Mouse (Mus musculus) limb, embryonic 10.5 days (tissue): ENCODE data around the gene Mical1. TPM values are rescaled to one million over a fixed set of nuclear protein-coding genes. Genes with fewer than 3 reads are reported as not detected.

Experiments used
- DNase-seq: peaks from one replicate; pipeline ENCODE4 v3.0.0-alpha.2; 2017; ENCODE audit warnings: low spot score
- H3K27ac ChIP-seq: fragments of 300-500 bp; sonication (generic); 2 replicates; pipeline ENCODE4 v1.5.1; 2016; ENCODE audit warnings: mild to moderate bottlenecking
- H3K27me3 ChIP-seq: fragments of 300-500 bp; sonication (generic); 2 replicates; pipeline ENCODE4 v1.6.1; 2016; ENCODE audit warnings: low read depth, mild to moderate bottlenecking; ENCODE audit not compliant: poor library complexity, severe bottlenecking
- H3K36me3 ChIP-seq: fragments of 300-500 bp; sonication (generic); 2 replicates; pipeline ENCODE4 v1.6.1; 2016; ENCODE audit warnings: mild to moderate bottlenecking, moderate library complexity
- H3K4me1 ChIP-seq: fragments of 300-500 bp; sonication (generic); 2 replicates; pipeline ENCODE4 v1.6.1; 2016
- H3K4me3 ChIP-seq: fragments of 300-500 bp; sonication (generic); 2 replicates; pipeline ENCODE4 v1.5.1; 2016; ENCODE audit warnings: mild to moderate bottlenecking, moderate library complexity
- H3K9me3 ChIP-seq: fragments of 300-500 bp; sonication (generic); replicated peaks from 2 replicates; pipeline ENCODE4 v1.6.1; 2016; ENCODE audit warnings: mild to moderate bottlenecking
- WGBS: fragments of 180-500 bp; shearing (Covaris S2); methylation state at CpG from one replicate; pipeline ENCODE4 v1.1.7; 2016; 5-methylcytosine and 5-hydroxymethylcytosine counted together
- polyA plus RNA-seq: library from polyadenylated mRNA; unstranded; fragments of >200 nt; fragmentation: Nextera tagmentation; extraction: Ambion mirVana; gene quantifications from 2 replicates; pipeline ENCODE4 v1.2.1, GENCODE M21; 2016

Mical1 gene
- polyA plus RNA-seq, 1 experiment from 2014 or later: 43.8 TPM

- H3K4me3 ChIP-seq: no peak overlapping the region
- peaks cover 73% of the 10 kb centered on the region for H3K36me3 ChIP-seq
- H3K4me1 ChIP-seq: no peaks in the 10 kb centered on the region
- H3K27me3 ChIP-seq: no peaks in the 10 kb centered on the region
- no peak for DNase-seq
- WGBS: 86% methylated on average over 3 of the region's 3 CpGs
- H3K9me3 ChIP-seq: no peaks in the 10 kb centered on the region
- H3K27ac ChIP-seq: no peak overlapping the region
These were observed 14.9 kb upstream of the Mical1 start for GRCm38 (mm10) chr10:41461057-41461722.

GRCm38 (mm10) chr10:41464401-41464955 lies 11.6 kb upstream of the Mical1 start:
- H3K36me3 ChIP-seq: peaks cover 57% of the 10 kb centered on the region
- no peaks in the 10 kb centered on the region for H3K27me3 ChIP-seq
- no peak overlapping the region for H3K4me3 ChIP-seq
- 47% methylated on average over 15 of the region's 15 CpGs for WGBS
- no peak for DNase-seq
- H3K27ac ChIP-seq: no peak overlapping the region
- H3K9me3 ChIP-seq: no peaks in the 10 kb centered on the region
- H3K4me1 ChIP-seq: no peaks in the 10 kb centered on the region

GRCm38 (mm10) chr10:41467325-41467724 lies 8.8 kb upstream of the Mical1 start:
- Histone ChIP-seq H3K27me3 (no peaks in the 10 kb centered on the region), H3K27ac (no peak overlapping the region), H3K4me1 (no peaks in the 10 kb centered on the region), H3K9me3 (no peaks in the 10 kb centered on the region), H3K4me3 (no peak overlapping the region), H3K36me3 (peaks cover 34% of the 10 kb centered on the region)
- no peak for DNase-seq
- 23% methylated on average over 6 of the region's 6 CpGs for WGBS

- Histone ChIP-seq H3K27ac (no peak overlapping the region), H3K4me1 (peaks cover 12% of the 10 kb centered on the region), H3K27me3 (no peaks in the 10 kb centered on the region), H3K4me3 (no peak overlapping the region), H3K36me3 (peaks cover 12% of the 10 kb centered on the region; the same call in 1 of the 2 replicates), H3K9me3 (no peaks in the 10 kb centered on the region)
- WGBS: 92% methylated on average over 3 of the region's 3 CpGs
- DNase-seq: no peak
These were observed 5.4 kb upstream of the Mical1 start for GRCm38 (mm10) chr10:41470693-41471092.

- H3K4me1 ChIP-seq: peaks cover 29% of the 10 kb centered on the region
- H3K27ac ChIP-seq: no peak overlapping the region
- no peaks in the 10 kb centered on the region for H3K27me3 ChIP-seq
- H3K9me3 ChIP-seq: no peaks in the 10 kb centered on the region
- DNase-seq: no peak
- H3K36me3 ChIP-seq: peaks cover 4% of the 10 kb centered on the region; the same call in 1 of the 2 replicates
- no peak overlapping the region for H3K4me3 ChIP-seq
These were observed 3.6 kb upstream of the Mical1 start for GRCm38 (mm10) chr10:41472534-41472933.

GRCm38 (mm10) chr10:41472962-41473481 lies 3.1 kb upstream of the Mical1 start:
- Histone ChIP-seq H3K4me1 (peaks cover 34% of the 10 kb centered on the region), H3K27ac (no peak overlapping the region), H3K36me3 (peaks cover 4% of the 10 kb centered on the region; the same call in 1 of the 2 replicates), H3K9me3 (no peaks in the 10 kb centered on the region), H3K27me3 (no peaks in the 10 kb centered on the region), H3K4me3 (no peak overlapping the region)
- 75% methylated on average over 5 of the region's 5 CpGs for WGBS
- no peak for DNase-seq

GRCm38 (mm10) chr10:41473782-41474468 lies 2.2 kb upstream of the Mical1 start:
- peaks cover 9% of the 10 kb centered on the region for H3K36me3 ChIP-seq
- H3K4me3 ChIP-seq: no peak overlapping the region
- peaks cover 39% of the 10 kb centered on the region for H3K4me1 ChIP-seq
- 85% methylated on average over 6 of the region's 6 CpGs for WGBS
- no peaks in the 10 kb centered on the region for H3K9me3 ChIP-seq
- DNase-seq: no peak
- H3K27me3 ChIP-seq: no peaks in the 10 kb centered on the region
- no peak overlapping the region for H3K27ac ChIP-seq

- no peaks in the 10 kb centered on the region for H3K9me3 ChIP-seq
- peak overlapping the region; percentile 12; the same call in 1 of the 2 replicates for H3K27ac ChIP-seq
- H3K27me3 ChIP-seq: no peaks in the 10 kb centered on the region
- DNase-seq: no peak
- peaks cover 39% of the 10 kb centered on the region for H3K4me1 ChIP-seq
- 78% methylated on average over 1 of the region's 1 CpGs for whole genome bisulfite sequencing
- H3K36me3 ChIP-seq: peaks cover 20% of the 10 kb centered on the region
- no peak overlapping the region for H3K4me3 ChIP-seq
These were observed 1.1 kb upstream of the Mical1 start for GRCm38 (mm10) chr10:41474981-41475391.

GRCm38 (mm10) chr10:41477018-41477277 lies 834 bp downstream of the Mical1 start:
- peaks cover 39% of the 10 kb centered on the region for H3K36me3 ChIP-seq
- peaks cover 40% of the 10 kb centered on the region for H3K4me1 ChIP-seq
- under 1% methylated on average over 9 of the region's 9 CpGs for WGBS
- no peaks in the 10 kb centered on the region for H3K27me3 ChIP-seq
- DNase-seq: no peak
- H3K9me3 ChIP-seq: no peaks in the 10 kb centered on the region
- peak overlapping the region; percentile 72 for H3K4me3 ChIP-seq
- H3K27ac ChIP-seq: peak overlapping the region; percentile 93

GRCm38 (mm10) chr10:41477278-41478181 lies 1.4 kb downstream of the Mical1 start:
- H3K4me1 ChIP-seq: peaks cover 44% of the 10 kb centered on the region
- H3K4me3 ChIP-seq: peak overlapping the region; percentile 72
- no peaks in the 10 kb centered on the region for H3K27me3 ChIP-seq
- 3% methylated on average over 20 of the region's 20 CpGs for WGBS
- H3K27ac ChIP-seq: peak overlapping the region; percentile 93
- DNase-seq: peak; percentile 69
- H3K36me3 ChIP-seq: peaks cover 45% of the 10 kb centered on the region
- H3K9me3 ChIP-seq: no peaks in the 10 kb centered on the region

- Histone ChIP-seq H3K27me3 (no peaks in the 10 kb centered on the region), H3K27ac (0 out of 2 replicates have a peak overlapping the region, but pooled peaks have one; percentile 8), H3K4me3 (no peak overlapping the region), H3K9me3 (no peaks in the 10 kb centered on the region), H3K4me1 (peaks cover 40% of the 10 kb centered on the region), H3K36me3 (peaks cover 69% of the 10 kb centered on the region)
- WGBS: 76% methylated on average over 3 of the region's 3 CpGs
- no peak for DNase-seq
These were observed 3.8 kb downstream of the Mical1 start for GRCm38 (mm10) chr10:41479961-41480360.
